Comparison of ENCODE assay signal across 8 mouse cellular contexts in genomic region chr5:35670412-35670801, GRCm38 (mm10). TPM values are rescaled to one million over a fixed set of nuclear protein-coding genes. Genes with fewer than 3 reads are reported as not detected.
A peak's percentile ranks its signal among the peaks of the same experiment; 100 is the strongest.
DNase-seq lines count a peak whose midpoint lies in the region; ATAC-seq and TF ChIP-seq lines count a peak whose summit lies in the region.

No protein-coding gene starts in this region.

- H3K9ac ChIP-seq in kidney, embryonic 15.5 days: no peak overlapping the region
- H3K9ac ChIP-seq in hindbrain, postnatal 0 days (replicated peaks; ENCODE audit: low read length): no peak overlapping the region
- H3K9ac ChIP-seq in forebrain, embryonic 14.5 days (ENCODE audit: low read length): no peak overlapping the region

- peaks cover 54% of the 10 kb centered on the region for H3K4me1 ChIP-seq in kidney, embryonic 15.5 days
- peaks cover 35% of the 10 kb centered on the region for H3K4me1 ChIP-seq in hindbrain, postnatal 0 days (ENCODE audit: insufficient read depth, low read length)
- peaks cover 2% of the 10 kb centered on the region; the same call in 1 of the 2 replicates for H3K4me1 ChIP-seq in forebrain, embryonic 14.5 days (ENCODE audit: control insufficient read depth, insufficient read depth, low read length)

- no peaks in the 10 kb centered on the region for H3K36me3 ChIP-seq in kidney, embryonic 15.5 days
- H3K36me3 ChIP-seq in hindbrain, postnatal 0 days (ENCODE audit: insufficient read depth, low read length): no peaks in the 10 kb centered on the region
- H3K36me3 ChIP-seq in forebrain, embryonic 14.5 days (ENCODE audit: control insufficient read depth, insufficient read depth, low read length): no peaks in the 10 kb centered on the region

- no peak overlapping the region for H3K4me3 ChIP-seq in kidney, embryonic 15.5 days (replicated peaks)
- no peak overlapping the region for H3K4me3 ChIP-seq in hindbrain, postnatal 0 days (ENCODE audit: low read length)
- H3K4me3 ChIP-seq in forebrain, embryonic 14.5 days (ENCODE audit: low read depth, low read length): no peak overlapping the region

- no peaks in the 10 kb centered on the region for H3K27me3 ChIP-seq in kidney, embryonic 15.5 days
- H3K27me3 ChIP-seq in hindbrain, postnatal 0 days (ENCODE audit: insufficient read depth, low read length): no peaks in the 10 kb centered on the region
- H3K27me3 ChIP-seq in forebrain, embryonic 14.5 days (replicated peaks; ENCODE audit: control insufficient read depth, insufficient read depth, low read length): no peaks in the 10 kb centered on the region

- no peak for DNase-seq in kidney, adult 11 months
- peak; percentile 58 for DNase-seq in c-Kit-positive CD71-negative TER-119-negative erythroid progenitor cells, embryonic 14.5 days (ENCODE audit: low read depth)
- no peak for DNase-seq in hindbrain, postnatal 0 days (ENCODE audit: low spot score)
- DNase-seq in lung, postnatal 25 days (ENCODE audit: low spot score): peak; percentile 54
- DNase-seq in forebrain, embryonic 14.5 days (ENCODE audit: low spot score): no peak
- DNase-seq in gastrocnemius, adult 8-10 months (ENCODE audit: low spot score in 2 of 2): no peak

- no peak for TF ChIP-seq CTCF in hindbrain, postnatal 0 days (IDR thresholded peaks at IDR 0.05; ENCODE audit: low read depth)

- no peaks in the 10 kb centered on the region for H3K9me3 ChIP-seq in kidney, embryonic 15.5 days (replicated peaks)
- no peaks in the 10 kb centered on the region for H3K9me3 ChIP-seq in hindbrain, postnatal 0 days (ENCODE audit: low read length)
- H3K9me3 ChIP-seq in forebrain, embryonic 14.5 days (replicated peaks; ENCODE audit: control insufficient read depth, low read length): no peaks in the 10 kb centered on the region

- WGBS in kidney, embryonic 15.5 days: 29% methylated on average over 6 of the region's 6 CpGs
- WGBS in hindbrain, postnatal 0 days: 49% methylated on average over 6 of the region's 6 CpGs
- WGBS in forebrain, embryonic 14.5 days: 56% methylated on average over 6 of the region's 6 CpGs

- no peak overlapping the region for H3K4me2 ChIP-seq in kidney, embryonic 15.5 days
- H3K4me2 ChIP-seq in hindbrain, postnatal 0 days (ENCODE audit: low read depth, low read length): peak overlapping the region; percentile 24; the same call in 1 of the 2 replicates
- H3K4me2 ChIP-seq in forebrain, embryonic 14.5 days (ENCODE audit: low read length): no peak overlapping the region

- ATAC-seq in kidney, embryonic 15.5 days (replicated peaks; ENCODE audit: low FRiP score): peak; percentile 27; the same call in 1 of the 2 replicates
- no peak for ATAC-seq in hindbrain, postnatal 0 days
- no peak for ATAC-seq in forebrain, embryonic 14.5 days
- ATAC-seq in activated CD4-positive, CD25-positive, alpha-beta regulatory T cell, adult 4 months: no peak

- peak overlapping the region; percentile 49 for H3K27ac ChIP-seq in kidney, embryonic 15.5 days
- H3K27ac ChIP-seq in hindbrain, postnatal 0 days: peak overlapping the region; percentile 78; the same call in 1 of the 2 replicates
- H3K27ac ChIP-seq in forebrain, embryonic 14.5 days (ENCODE audit: low read depth, low read length): no peak overlapping the region

RNA-seq across cellular contexts. Expression of gene Htra3, which starts 9.2 kb away (rescaled TPM):
- polyA plus RNA-seq in kidney, embryonic 15.5 days (2015; fragmentation: Nextera tagmentation; extraction: Ambion mirVana): 16.1 and 16.4 TPM in 2 replicates
- total RNA-seq in hindbrain, postnatal 0 days (2014; rRNA removed): 30.7 and 36.5 TPM in 2 replicates
- 19.6 and 20.1 TPM in 2 replicates for polyA plus RNA-seq in hindbrain, postnatal 0 days (2015; fragmentation: Nextera tagmentation; extraction: Ambion mirVana)
- polyA plus RNA-seq in forebrain, embryonic 14.5 days (2014; fragmentation: Nextera tagmentation; extraction: Ambion mirVana): 7.8 and 10.0 TPM in 2 replicates
- 10 to 100 TPM; 19.9 to 34.2 (median 25.1) TPM for total RNA-seq in gastrocnemius, adult 8-10 months (2022)
- polyA plus RNA-seq in activated CD4-positive, CD25-positive, alpha-beta regulatory T cell, adult 4 months (2017; shearing (Covaris generic)): not detected

Comparison
In these comparisons a context has a peak if more than half of its experiments do, and no peak if none do; other contexts are left out.
1. DNase-seq: peak in c-Kit-positive CD71-negative TER-119-negative erythroid progenitor cells, embryonic 14.5 days (single experiment) and lung, postnatal 25 days (single experiment); none in kidney, adult 11 months (single experiment), hindbrain, postnatal 0 days (single experiment), forebrain, embryonic 14.5 days (single experiment) and gastrocnemius, adult 8-10 months (0 of 2).